Mouse (Mus musculus) testis, adult 2 months (tissue): Measurements from ENCODE around the gene Gm28919. TPM values are rescaled to one million over a fixed set of nuclear protein-coding genes. Genes with fewer than 3 reads are reported as not detected.
"Not testable (repeated sequence)": the region's sequence is repeated elsewhere in the genome, so short reads cannot be mapped to it uniquely, and the experiment has no call there.

Experiments used
- H3K27ac ChIP-seq: fragments of 200-500 bp; 2 replicates; pipeline ENCODE4 v1.5.1; 2012; ENCODE audit warnings: low read depth, low read length; ENCODE audit not compliant: control insufficient read depth, insufficient read depth
- H3K27me3 ChIP-seq: fragments of 200-500 bp; 2 replicates; pipeline ENCODE4 v1.6.1; 2012; ENCODE audit warnings: mild to moderate bottlenecking, low read length, moderate library complexity; ENCODE audit not compliant: control insufficient read depth, insufficient read depth
- H3K36me3 ChIP-seq: fragments of 200-500 bp; 2 replicates; pipeline ENCODE4 v1.6.1; 2012; ENCODE audit warnings: mild to moderate bottlenecking, low read length; ENCODE audit not compliant: control insufficient read depth, insufficient read depth
- H3K4me1 ChIP-seq: fragments of 200-500 bp; 2 replicates; pipeline ENCODE4 v1.6.1; 2012; ENCODE audit warnings: low read length; ENCODE audit not compliant: control insufficient read depth, insufficient read depth
- H3K4me3 ChIP-seq: fragments of 200-500 bp; 2 replicates; pipeline ENCODE4 v1.5.1; 2012; ENCODE audit warnings: low read depth, mild to moderate bottlenecking, low read length, moderate library complexity, mixed read lengths; ENCODE audit not compliant: control insufficient read depth
- polyA plus RNA-seq: library from polyadenylated mRNA; depleted of rRNA; stranded (reverse); fragments of >200 nt; gene quantifications from 2 replicates; pipeline ENCODE4 v1.2.3, GENCODE M21; 2012; rRNA removed

Gene Gm28919
- polyA plus RNA-seq = not detected in 2 replicates

GRCm38 (mm10) chrY:6583246-6583645 lies at the start of gene Gm28919:
Gene Gm28919, plus strand, starts transcription at chrY:6583546.
- not testable (repeated sequence) for H3K4me3 ChIP-seq, H3K27me3 ChIP-seq, H3K27ac ChIP-seq, H3K36me3 ChIP-seq, H3K4me1 ChIP-seq

Other genes with a start within 250 kb of the Gm28919 start
- 0.28 TPM in 1 of 2 replicates, not detected in the other for gene Gm21719, start 99.3 kb downstream of the Gm28919 start, polyA plus RNA-seq